Mouse (Mus musculus) embryonic facial prominence, embryonic 10.5 days (tissue): Measurements from ENCODE around the gene Man1b1. TPM values are rescaled to one million over a fixed set of nuclear protein-coding genes. Genes with fewer than 3 reads are reported as not detected.

ENCODE experiments used
- DNase-seq: peaks from one replicate; pipeline ENCODE4 v3.0.0-alpha.2; 2017; ENCODE audit warnings: low spot score
- H3K27ac ChIP-seq: fragments of 300-500 bp; sonication (generic); replicated peaks from 2 replicates; pipeline ENCODE4 v1.5.1; 2016; ENCODE audit warnings: mild to moderate bottlenecking
- H3K27me3 ChIP-seq: fragments of 300-500 bp; sonication (generic); replicated peaks from 2 replicates; pipeline ENCODE4 v1.6.1; 2016; ENCODE audit warnings: low read depth, mild to moderate bottlenecking; ENCODE audit not compliant: poor library complexity, severe bottlenecking
- H3K36me3 ChIP-seq: fragments of 300-500 bp; sonication (generic); replicated peaks from 2 replicates; pipeline ENCODE4 v1.6.1; 2016; ENCODE audit warnings: mild to moderate bottlenecking, moderate library complexity
- H3K4me1 ChIP-seq: fragments of 300-500 bp; sonication (generic); 2 replicates; pipeline ENCODE4 v1.6.1; 2016
- H3K4me3 ChIP-seq: fragments of 300-500 bp; sonication (generic); 2 replicates; pipeline ENCODE4 v1.5.1; 2016; ENCODE audit warnings: mild to moderate bottlenecking, moderate library complexity
- H3K9me3 ChIP-seq: fragments of 300-500 bp; sonication (generic); 2 replicates; pipeline ENCODE4 v1.6.1; 2016; ENCODE audit warnings: mild to moderate bottlenecking
- WGBS: fragments of 180-500 bp; shearing (Covaris S2); methylation state at CpG from one replicate; pipeline ENCODE4 v1.1.7; 2016; 5-methylcytosine and 5-hydroxymethylcytosine counted together
- polyA plus RNA-seq: library from polyadenylated mRNA; unstranded; fragments of >200 nt; fragmentation: Nextera tagmentation; extraction: Ambion mirVana; gene quantifications from 2 replicates; pipeline ENCODE4 v1.2.1, GENCODE M21; 2016

Man1b1 gene
- polyA plus RNA-seq, 1 experiment from 2014 or later: 51.9 TPM

- H3K4me1 ChIP-seq: peaks cover 9% of the 10 kb centered on the region
- WGBS: 7% methylated on average over 31 of the region's 31 CpGs
- no peak for DNase-seq
- H3K27me3 ChIP-seq: peaks cover 84% of the 10 kb centered on the region
- peak overlapping the region; percentile 53 for H3K4me3 ChIP-seq
- no peaks in the 10 kb centered on the region for H3K9me3 ChIP-seq
- no peaks in the 10 kb centered on the region for H3K36me3 ChIP-seq
- H3K27ac ChIP-seq: no peak overlapping the region
Measured at GRCm38 (mm10) chr2:25318119-25318966, 13.8 kb upstream of the Man1b1 start.

DNA sequence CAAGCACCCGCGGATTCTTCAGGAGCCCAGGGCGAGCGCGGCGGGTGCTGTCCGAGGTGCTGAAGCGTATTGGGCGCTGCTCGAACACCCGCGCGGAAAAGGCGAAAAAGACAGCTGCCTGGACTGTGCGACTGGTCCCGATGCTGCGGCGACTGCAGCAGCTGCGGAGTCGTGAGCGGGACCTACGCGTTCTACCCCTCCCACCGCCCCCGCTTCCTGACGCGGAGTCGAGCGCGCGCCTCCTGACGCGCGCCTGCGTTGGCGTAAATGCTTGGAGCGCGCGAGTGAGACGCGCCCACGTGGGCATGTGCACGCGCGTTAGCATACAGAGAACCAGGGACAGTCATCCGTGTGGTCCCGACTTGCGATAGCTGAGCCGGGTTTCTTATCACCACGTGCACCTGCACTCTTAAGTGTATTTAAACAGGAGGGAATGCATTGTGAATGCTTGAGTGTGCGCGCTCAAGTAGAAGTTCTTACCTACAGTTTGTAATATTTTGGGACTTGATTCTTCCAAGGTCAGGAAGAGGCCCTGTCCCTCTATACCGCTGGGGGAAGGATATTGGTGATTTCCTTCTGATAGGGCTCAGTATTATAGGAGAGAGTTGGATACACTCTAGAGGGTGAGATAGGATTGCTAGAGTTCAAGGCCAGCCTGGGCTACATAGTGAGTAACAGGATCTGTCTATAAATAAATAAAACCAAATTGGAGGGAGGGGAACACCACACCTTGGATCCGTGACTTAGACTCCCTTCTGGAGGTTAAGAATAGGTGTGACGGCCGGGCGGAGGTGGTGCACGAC, 13.0 kb upstream of the Man1b1 start, which contains the start of gene Grin1:
Gene Grin1 (minus strand): TSS at position 217 of the 803 bp plus-strand sequence.
- Histone ChIP-seq H3K27ac (no peak within 1 kb of the TSS), H3K4me1 (peaks cover 9% of the 10 kb centered on the region), H3K9me3 (no peaks in the 10 kb centered on the region), H3K27me3 (peaks cover 76% of the 10 kb centered on the region), H3K36me3 (no peaks in the 10 kb centered on the region), H3K4me3 (peak within 1 kb of the TSS; percentile 53)
- WGBS: 10% methylated on average over 58 of the region's 58 CpGs
- peak; percentile 87 for DNase-seq

DNA sequence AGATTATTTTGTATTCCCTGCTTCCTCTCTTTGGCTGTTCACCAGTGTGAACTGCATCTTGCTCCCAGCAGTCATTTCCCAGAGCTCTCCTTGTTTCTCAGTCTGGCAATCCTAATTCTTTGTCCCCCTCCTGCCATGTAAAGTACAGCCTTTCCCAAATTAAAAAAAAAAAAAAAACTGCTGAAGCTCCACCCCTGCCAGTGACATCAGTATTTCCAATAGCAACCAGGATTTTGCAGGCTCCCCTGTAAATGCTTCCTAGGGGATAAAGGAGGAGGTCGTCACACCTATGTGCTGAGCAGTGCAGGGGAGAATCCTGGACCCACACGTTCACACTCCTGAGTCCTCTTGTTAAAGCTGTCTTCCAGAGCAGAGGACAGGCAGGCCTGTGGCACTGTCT, 12.1 kb upstream of the Man1b1 start:
- no peak overlapping the region for H3K27ac ChIP-seq
- H3K4me3 ChIP-seq: no peak overlapping the region
- peaks cover 9% of the 10 kb centered on the region for H3K4me1 ChIP-seq
- no peak for DNase-seq
- H3K36me3 ChIP-seq: no peaks in the 10 kb centered on the region
- H3K27me3 ChIP-seq: peaks cover 67% of the 10 kb centered on the region
- no peaks in the 10 kb centered on the region for H3K9me3 ChIP-seq
- WGBS: 50% methylated on average over 2 of the region's 2 CpGs

DNA sequence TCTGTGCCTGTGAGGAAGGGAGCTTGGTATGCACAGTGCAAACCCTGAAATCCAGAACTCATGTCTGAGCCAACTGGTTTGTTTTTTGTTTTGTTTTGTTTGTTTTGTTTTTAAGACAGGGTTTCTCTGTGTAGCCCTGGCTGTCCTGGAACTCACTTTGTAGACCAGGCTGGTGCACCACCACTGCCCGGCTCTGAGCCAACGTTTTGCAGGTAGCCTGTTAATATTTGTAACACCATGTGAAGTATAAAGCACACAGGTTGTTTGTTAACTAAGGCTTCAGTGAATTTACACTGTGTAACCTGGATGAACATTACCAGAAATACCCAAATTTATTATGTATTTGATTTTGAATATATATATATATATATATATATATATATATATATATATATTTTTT, 6.1 kb upstream of the Man1b1 start:
- Histone ChIP-seq H3K27ac (no peak overlapping the region), H3K36me3 (no peaks in the 10 kb centered on the region), H3K9me3 (no peaks in the 10 kb centered on the region), H3K4me3 (no peak overlapping the region), H3K27me3 (peaks cover 7% of the 10 kb centered on the region), H3K4me1 (no peaks in the 10 kb centered on the region)
- no peak for DNase-seq
- 82% methylated on average over 2 of the region's 2 CpGs for WGBS

- H3K27me3 ChIP-seq: no peaks in the 10 kb centered on the region
- peaks cover 13% of the 10 kb centered on the region for H3K4me1 ChIP-seq
- no peaks in the 10 kb centered on the region for H3K36me3 ChIP-seq
- no peak overlapping the region for H3K4me3 ChIP-seq
- no peak overlapping the region for H3K27ac ChIP-seq
- peak; percentile 32 for DNase-seq
- no peaks in the 10 kb centered on the region for H3K9me3 ChIP-seq
- 38% methylated on average over 7 of the region's 7 CpGs for WGBS
Measured at GRCm38 (mm10) chr2:25328440-25328839, 3.7 kb upstream of the Man1b1 start.

GRCm38 (mm10) chr2:25331470-25331869, 668 bp upstream of the Man1b1 start:
- Histone ChIP-seq H3K4me1 (peaks cover 19% of the 10 kb centered on the region), H3K4me3 (peak overlapping the region; percentile 93), H3K9me3 (no peaks in the 10 kb centered on the region), H3K27me3 (no peaks in the 10 kb centered on the region), H3K27ac (no peak overlapping the region), H3K36me3 (peaks cover 29% of the 10 kb centered on the region)
- WGBS: 67% methylated on average over 9 of the region's 9 CpGs
- no peak for DNase-seq

DNA sequence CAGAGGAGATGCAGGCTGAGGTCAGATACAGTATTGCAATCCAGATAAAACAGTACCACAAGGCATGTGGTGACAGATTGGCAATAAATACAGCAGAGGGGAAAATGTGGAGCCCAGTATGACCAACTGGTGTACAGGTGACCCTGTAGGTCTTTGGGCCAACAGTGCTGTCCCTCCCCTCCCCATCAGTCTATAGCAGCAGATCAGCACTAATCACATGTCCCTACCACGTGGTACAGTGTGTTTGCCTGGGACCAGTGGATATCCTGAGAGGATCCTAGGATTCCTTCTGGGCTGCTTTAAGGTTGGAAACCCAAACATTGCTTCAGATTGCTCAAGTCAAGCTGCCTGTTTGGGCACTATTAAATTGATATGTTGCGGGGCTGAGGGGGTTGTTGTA, 1.4 kb downstream of the Man1b1 start:
- H3K36me3 ChIP-seq: peaks cover 50% of the 10 kb centered on the region
- no peaks in the 10 kb centered on the region for H3K9me3 ChIP-seq

GRCm38 (mm10) chr2:25338303-25338702, 6.2 kb downstream of the Man1b1 start:
- Histone ChIP-seq H3K27ac (no peak overlapping the region), H3K36me3 (peaks cover 92% of the 10 kb centered on the region), H3K27me3 (no peaks in the 10 kb centered on the region), H3K4me3 (no peak overlapping the region), H3K4me1 (peaks cover 8% of the 10 kb centered on the region), H3K9me3 (no peaks in the 10 kb centered on the region)
- no peak for DNase-seq
- 95% methylated on average over 6 of the region's 6 CpGs for WGBS

More for the DNA sequence above, 1.4 kb downstream of the Man1b1 start:
- no peak for DNase-seq
- H3K27me3 ChIP-seq: no peaks in the 10 kb centered on the region
- peaks cover 19% of the 10 kb centered on the region for H3K4me1 ChIP-seq
- 74% methylated on average over 2 of the region's 2 CpGs for WGBS
- H3K27ac ChIP-seq: no peak overlapping the region
- peak overlapping the region; percentile 93 for H3K4me3 ChIP-seq

GRCm38 (mm10) chr2:25348162-25348561, 16.0 kb downstream of the Man1b1 start:
- Histone ChIP-seq H3K27ac (no peak overlapping the region), H3K36me3 (peaks cover 99% of the 10 kb centered on the region), H3K9me3 (no peaks in the 10 kb centered on the region), H3K27me3 (no peaks in the 10 kb centered on the region), H3K4me1 (no peaks in the 10 kb centered on the region), H3K4me3 (no peak overlapping the region)
- no peak for DNase-seq
- WGBS: 92% methylated on average over 7 of the region's 7 CpGs

GRCm38 (mm10) chr2:25349499-25349898, 17.4 kb downstream of the Man1b1 start:
- no peaks in the 10 kb centered on the region for H3K9me3 ChIP-seq
- WGBS: 94% methylated on average over 4 of the region's 4 CpGs
- no peaks in the 10 kb centered on the region for H3K4me1 ChIP-seq
- H3K4me3 ChIP-seq: no peak overlapping the region
- no peaks in the 10 kb centered on the region for H3K27me3 ChIP-seq
- peaks cover 97% of the 10 kb centered on the region for H3K36me3 ChIP-seq
- no peak overlapping the region for H3K27ac ChIP-seq
- DNase-seq: no peak

DNA sequence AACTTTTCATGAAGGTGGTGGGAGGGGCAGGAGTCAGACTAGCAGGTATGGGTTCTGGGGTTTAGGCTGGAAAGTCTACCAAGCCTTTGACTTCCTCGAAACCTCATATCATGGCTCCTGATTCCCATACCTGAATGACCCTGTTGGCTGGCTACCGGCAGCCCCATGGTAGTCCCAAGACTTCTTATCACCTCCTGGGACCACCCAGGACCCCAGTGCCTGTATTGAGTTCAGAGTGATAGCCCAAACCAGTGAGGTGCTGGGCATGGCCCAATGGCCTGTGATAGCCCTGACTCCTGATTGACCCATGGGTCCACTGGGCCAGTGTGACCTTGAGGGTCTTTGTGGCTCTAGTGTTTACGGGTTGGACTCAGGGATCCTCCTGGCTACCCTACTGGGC, 18.6 kb downstream of the Man1b1 start:
- H3K4me3 ChIP-seq: no peak overlapping the region
- 94% methylated on average over 3 of the region's 3 CpGs for WGBS
- DNase-seq: no peak
- peaks cover 10% of the 10 kb centered on the region for H3K4me1 ChIP-seq
- H3K27ac ChIP-seq: no peak overlapping the region
- H3K9me3 ChIP-seq: no peaks in the 10 kb centered on the region
- H3K36me3 ChIP-seq: peaks cover 85% of the 10 kb centered on the region
- H3K27me3 ChIP-seq: no peaks in the 10 kb centered on the region

- peaks cover 23% of the 10 kb centered on the region for H3K4me1 ChIP-seq
- no peak overlapping the region for H3K27ac ChIP-seq
- H3K36me3 ChIP-seq: peaks cover 51% of the 10 kb centered on the region
- WGBS: 91% methylated on average over 6 of the region's 6 CpGs
- H3K9me3 ChIP-seq: no peaks in the 10 kb centered on the region
- no peaks in the 10 kb centered on the region for H3K27me3 ChIP-seq
- DNase-seq: no peak
- no peak overlapping the region for H3K4me3 ChIP-seq
Measured at GRCm38 (mm10) chr2:25354211-25354610, 22.1 kb downstream of the Man1b1 start.
